Mouse (Mus musculus) spleen, adult 2 months (tissue): ENCODE data around the gene Bpifc. TPM values are rescaled to one million over a fixed set of nuclear protein-coding genes. Genes with fewer than 3 reads are reported as not detected.
A peak's percentile ranks its signal among the peaks of the same experiment; 100 is the strongest.

ENCODE experiments used
- DNase-seq, 2 experiments: peaks; one replicate each; pipeline versions ENCODE4 v3.0.0 to v3.0.0-alpha.2; 2012 to 2021; ENCODE audit warnings: low spot score in 2 of 2, low read depth in 1 of 2
- H3K27ac ChIP-seq: fragments of 200-500 bp; 2 replicates; pipeline ENCODE4 v1.5.1; 2012; ENCODE audit warnings: low read length, inconsistent platforms; ENCODE audit not compliant: insufficient read depth
- H3K27me3 ChIP-seq: fragments of 200-500 bp; 2 replicates; pipeline ENCODE4 v1.6.1; 2012; ENCODE audit warnings: mild to moderate bottlenecking, moderate library complexity, low read length, inconsistent platforms; ENCODE audit not compliant: control insufficient read depth, insufficient read depth
- H3K36me3 ChIP-seq: fragments of 200-500 bp; 2 replicates; pipeline ENCODE4 v1.6.1; 2012; ENCODE audit warnings: mild to moderate bottlenecking, low read length, inconsistent platforms; ENCODE audit not compliant: control insufficient read depth, insufficient read depth
- H3K4me1 ChIP-seq: fragments of 200-500 bp; 2 replicates; pipeline ENCODE4 v1.6.1; 2011; ENCODE audit warnings: inconsistent platforms; ENCODE audit not compliant: control insufficient read depth, insufficient read depth, insufficient read length
- H3K4me3 ChIP-seq: fragments of 200-500 bp; 2 replicates; pipeline ENCODE4 v1.5.1; 2011; ENCODE audit warnings: mild to moderate bottlenecking, inconsistent platforms; ENCODE audit not compliant: insufficient read depth, insufficient read length; ENCODE audit errors: extremely low read depth
- CTCF ChIP-seq: fragments of 200-500 bp; IDR thresholded peaks from 2 replicates; pipeline ENCODE4 v1.5.1; 2011; ENCODE audit warnings: mild to moderate bottlenecking, inconsistent platforms; ENCODE audit not compliant: insufficient read depth, insufficient read length, insufficient replicate concordance; ENCODE audit errors: extremely low read depth
- POLR2A ChIP-seq: fragments of 200-500 bp; IDR thresholded peaks from 2 replicates; pipeline ENCODE4 v1.6.1; 2011; ENCODE audit warnings: low read depth, low read length, inconsistent platforms
- WGBS: fragments of 180-500 bp; shearing (Covaris S2); methylation state at CpG from one replicate; pipeline ENCODE4 v1.1.7; 2018; 5-methylcytosine and 5-hydroxymethylcytosine counted together
- polyA plus RNA-seq: library from polyadenylated mRNA; depleted of rRNA; stranded (reverse); fragments of >200 nt; gene quantifications from 2 replicates; pipeline ENCODE4 v1.2.3, GENCODE M21; 2012

The Bpifc gene
- polyA plus RNA-seq, 1 experiment, result not detected

- no peak overlapping the region for H3K4me3 ChIP-seq
- no peak overlapping the region for H3K27ac ChIP-seq
- WGBS, result 82% methylated on average over 3 of the region's 3 CpGs
- H3K36me3 ChIP-seq, result peaks cover 19% of the 10 kb centered on the region
- H3K4me1 ChIP-seq, result no peaks in the 10 kb centered on the region
- H3K27me3 ChIP-seq, result no peaks in the 10 kb centered on the region
- no peak for TF ChIP-seq POLR2A
- no peak for TF ChIP-seq CTCF
- no peak for DNase-seq
These were observed 14.7 kb upstream of the Bpifc start for GRCm38 (mm10) chr10:86026354-86026753.

GRCm38 (mm10) chr10:86025906-86026305 lies 14.2 kb upstream of the Bpifc start:
- no peak for DNase-seq
- no peak overlapping the region for H3K4me3 ChIP-seq
- H3K4me1 ChIP-seq, result no peaks in the 10 kb centered on the region
- peaks cover 16% of the 10 kb centered on the region for H3K36me3 ChIP-seq
- H3K27ac ChIP-seq, result no peak overlapping the region
- WGBS, result 86% methylated on average over 2 of the region's 2 CpGs
- H3K27me3 ChIP-seq, result no peaks in the 10 kb centered on the region
- TF ChIP-seq POLR2A (no peak), CTCF (no peak)

GRCm38 (mm10) chr10:86023149-86023548 lies 11.5 kb upstream of the Bpifc start:
- Histone ChIP-seq H3K36me3 (peaks cover 7% of the 10 kb centered on the region), H3K4me1 (no peaks in the 10 kb centered on the region), H3K27me3 (no peaks in the 10 kb centered on the region), H3K27ac (no peak overlapping the region), H3K4me3 (no peak overlapping the region; the same call in 1 of the 2 replicates)
- DNase-seq, result no peak
- TF ChIP-seq CTCF (no peak), POLR2A (no peak)

- no peaks in the 10 kb centered on the region for H3K27me3 ChIP-seq
- no peaks in the 10 kb centered on the region for H3K4me1 ChIP-seq
- 1% methylated on average over 6 of the region's 6 CpGs for WGBS
- H3K27ac ChIP-seq, result peak overlapping the region; percentile 92
- peak overlapping the region; percentile 88 for H3K4me3 ChIP-seq
- DNase-seq, result no peak
- peaks cover 5% of the 10 kb centered on the region; the same call in 1 of the 2 replicates for H3K36me3 ChIP-seq
- TF ChIP-seq POLR2A (no peak), CTCF (no peak)
These were observed 10.8 kb upstream of the Bpifc start for GRCm38 (mm10) chr10:86022474-86022816.

GRCm38 (mm10) chr10:86021749-86022473 lies 10.2 kb upstream of the Bpifc start, which contains the start of gene Fbxo7:
Fbxo7 (plus strand) TSS chr10:86021972.
- TF ChIP-seq CTCF (peak; percentile 96), POLR2A (peak; percentile 6; the same call in 1 of the 2 replicates)
- H3K4me1 ChIP-seq, result no peaks in the 10 kb centered on the region
- peak; percentile 72 to 77 for DNase-seq
- H3K27ac ChIP-seq, result peak within 1 kb of the TSS; percentile 92
- under 1% methylated on average over 82 of the region's 82 CpGs for WGBS
- peak within 1 kb of the TSS; percentile 88 for H3K4me3 ChIP-seq
- no peaks in the 10 kb centered on the region for H3K27me3 ChIP-seq
- H3K36me3 ChIP-seq, result peaks cover 5% of the 10 kb centered on the region; the same call in 1 of the 2 replicates

GRCm38 (mm10) chr10:86021408-86021748 lies 9.7 kb upstream of the Bpifc start:
- H3K27ac ChIP-seq, result no peak overlapping the region
- H3K27me3 ChIP-seq, result no peaks in the 10 kb centered on the region
- no peak for TF ChIP-seq POLR2A
- TF ChIP-seq CTCF, result no peak
- H3K4me1 ChIP-seq, result no peaks in the 10 kb centered on the region
- H3K4me3 ChIP-seq, result no peak overlapping the region; the same call in 1 of the 2 replicates
- no peak for DNase-seq
- peaks cover 5% of the 10 kb centered on the region; the same call in 1 of the 2 replicates for H3K36me3 ChIP-seq
- 0% methylated on average over 3 of the region's 3 CpGs for WGBS

GRCm38 (mm10) chr10:86018813-86019212 lies 7.1 kb upstream of the Bpifc start:
- no peaks in the 10 kb centered on the region for H3K36me3 ChIP-seq
- no peak overlapping the region for H3K4me3 ChIP-seq
- no peak for DNase-seq
- H3K27me3 ChIP-seq, result no peaks in the 10 kb centered on the region
- WGBS, result 49% methylated on average over 5 of the region's 5 CpGs
- H3K27ac ChIP-seq, result no peak overlapping the region
- no peaks in the 10 kb centered on the region for H3K4me1 ChIP-seq
- no peak for TF ChIP-seq POLR2A
- TF ChIP-seq CTCF, result no peak
